Mouse (Mus musculus) midbrain, embryonic 16.5 days (tissue): ENCODE data around the gene Prdm11. TPM values are rescaled to one million over a fixed set of nuclear protein-coding genes. Genes with fewer than 3 reads are reported as not detected.

Experiments
- ATAC-seq: fragments of 200-750 bp; cut with Nextera tagmentation; 2 replicates; pipeline ENCODE4 v1.8.0; 2017; ENCODE audit warnings: moderate TSS enrichment
- H3K27ac ChIP-seq: fragments of 300-500 bp; sonication (generic); 2 replicates; pipeline ENCODE4 v1.5.1; 2014; ENCODE audit warnings: mild to moderate bottlenecking, low read length, mixed read lengths
- H3K27me3 ChIP-seq: fragments of 300-500 bp; sonication (generic); 2 replicates; pipeline ENCODE4 v1.6.1; 2014; ENCODE audit warnings: low read depth, low read length, mixed read lengths; ENCODE audit not compliant: control insufficient read depth, insufficient read depth
- H3K36me3 ChIP-seq: fragments of 300-500 bp; sonication (generic); 2 replicates; pipeline ENCODE4 v1.6.1; 2014; ENCODE audit warnings: mild to moderate bottlenecking, low read length, moderate library complexity, mixed read lengths; ENCODE audit not compliant: control insufficient read depth, insufficient read depth
- H3K4me1 ChIP-seq: fragments of 300-500 bp; sonication (generic); 2 replicates; pipeline ENCODE4 v1.6.1; 2014; ENCODE audit warnings: mild to moderate bottlenecking, low read length, mixed read lengths; ENCODE audit not compliant: control insufficient read depth, insufficient read depth
- H3K4me2 ChIP-seq: fragments of 300-500 bp; sonication (generic); 2 replicates; pipeline ENCODE4 v1.6.1; 2014; ENCODE audit warnings: mild to moderate bottlenecking, low read length, mixed read lengths
- H3K4me3 ChIP-seq: fragments of 300-500 bp; sonication (generic); 2 replicates; pipeline ENCODE4 v1.5.1; 2014; ENCODE audit warnings: low read depth, mild to moderate bottlenecking, low read length, moderate library complexity, mixed read lengths
- H3K9ac ChIP-seq: fragments of 300-500 bp; sonication (generic); 2 replicates; pipeline ENCODE4 v1.6.1; 2014; ENCODE audit warnings: low read depth, low read length, mixed read lengths
- H3K9me3 ChIP-seq: fragments of 300-500 bp; sonication (generic); replicated peaks from 2 replicates; pipeline ENCODE4 v1.6.1; 2014; ENCODE audit warnings: mild to moderate bottlenecking, low read length, mixed read lengths; ENCODE audit not compliant: control insufficient read depth, poor library complexity, severe bottlenecking
- WGBS: fragments of 180-500 bp; shearing (Covaris S2); extraction: QIAGEN DNeasy Blood & Tissue Kit; methylation state at CpG from one replicate; pipeline ENCODE4 v1.1.7; 2014; 5-methylcytosine and 5-hydroxymethylcytosine counted together
- polyA plus RNA-seq: library from polyadenylated mRNA; unstranded; fragments of >200 nt; fragmentation: Nextera tagmentation; extraction: Ambion mirVana; gene quantifications from 2 replicates; pipeline ENCODE4 v1.2.1, GENCODE M21; 2015

Gene Prdm11
- 2.1 and 2.6 TPM in 2 replicates for polyA plus RNA-seq

- H3K4me3 ChIP-seq: peak within 1 kb of the TSS; percentile 98
- peaks cover 17% of the 10 kb centered on the region for H3K4me1 ChIP-seq
- H3K4me2 ChIP-seq: peak within 1 kb of the TSS; percentile 92
- H3K9me3 ChIP-seq: no peaks in the 10 kb centered on the region
- no peaks in the 10 kb centered on the region for H3K27me3 ChIP-seq
- H3K9ac ChIP-seq: peak within 1 kb of the TSS; percentile 94
- 1% methylated on average over 66 of the region's 90 CpGs for WGBS
- H3K36me3 ChIP-seq: no peaks in the 10 kb centered on the region
- H3K27ac ChIP-seq: peak within 1 kb of the TSS; percentile 96
- peak; percentile 66 for ATAC-seq
These were observed at the start of gene Prdm11 for GRCm38 (mm10) chr2:93045818-93046508. Gene Prdm11, minus strand, starts transcription at chr2:93046167.

GRCm38 (mm10) chr2:93092347-93092746 is 46.4 kb upstream of the Prdm11 start:
- WGBS: 83% methylated on average over 2 of the region's 2 CpGs
- Histone ChIP-seq H3K9me3 (no peaks in the 10 kb centered on the region), H3K4me1 (no peaks in the 10 kb centered on the region), H3K27ac (no peak overlapping the region), H3K27me3 (no peaks in the 10 kb centered on the region), H3K36me3 (no peaks in the 10 kb centered on the region), H3K9ac (no peak overlapping the region), H3K4me2 (no peak overlapping the region), H3K4me3 (no peak overlapping the region)
- no peak for ATAC-seq

DNA sequence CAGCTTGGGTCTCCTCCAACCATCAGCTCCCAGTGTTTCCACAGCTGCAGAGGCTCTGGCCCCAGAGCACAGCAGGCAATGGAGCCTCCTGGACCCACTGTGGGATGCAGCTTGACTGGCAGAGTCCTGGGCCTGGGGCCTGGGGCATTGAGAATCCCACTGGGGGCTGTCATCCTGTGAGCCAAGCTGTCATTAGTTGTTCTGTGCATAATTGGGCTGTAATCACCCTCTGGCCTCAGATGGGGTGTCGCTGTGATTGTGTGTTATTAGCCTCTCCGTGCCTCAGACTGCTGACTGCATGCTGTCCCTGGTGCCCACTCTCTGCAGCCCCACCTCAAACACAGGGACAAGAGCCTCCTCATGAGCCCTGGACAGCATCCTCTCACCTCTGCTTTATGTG is 45.7 kb upstream of the Prdm11 start:
- H3K9ac ChIP-seq: no peak overlapping the region
- H3K9me3 ChIP-seq: no peaks in the 10 kb centered on the region
- H3K4me2 ChIP-seq: no peak overlapping the region
- no peaks in the 10 kb centered on the region for H3K4me1 ChIP-seq
- H3K4me3 ChIP-seq: no peak overlapping the region
- ATAC-seq: peak; percentile 50
- H3K27ac ChIP-seq: no peak overlapping the region
- 26% methylated on average over 2 of the region's 2 CpGs for WGBS
- no peaks in the 10 kb centered on the region for H3K36me3 ChIP-seq
- no peaks in the 10 kb centered on the region for H3K27me3 ChIP-seq

DNA sequence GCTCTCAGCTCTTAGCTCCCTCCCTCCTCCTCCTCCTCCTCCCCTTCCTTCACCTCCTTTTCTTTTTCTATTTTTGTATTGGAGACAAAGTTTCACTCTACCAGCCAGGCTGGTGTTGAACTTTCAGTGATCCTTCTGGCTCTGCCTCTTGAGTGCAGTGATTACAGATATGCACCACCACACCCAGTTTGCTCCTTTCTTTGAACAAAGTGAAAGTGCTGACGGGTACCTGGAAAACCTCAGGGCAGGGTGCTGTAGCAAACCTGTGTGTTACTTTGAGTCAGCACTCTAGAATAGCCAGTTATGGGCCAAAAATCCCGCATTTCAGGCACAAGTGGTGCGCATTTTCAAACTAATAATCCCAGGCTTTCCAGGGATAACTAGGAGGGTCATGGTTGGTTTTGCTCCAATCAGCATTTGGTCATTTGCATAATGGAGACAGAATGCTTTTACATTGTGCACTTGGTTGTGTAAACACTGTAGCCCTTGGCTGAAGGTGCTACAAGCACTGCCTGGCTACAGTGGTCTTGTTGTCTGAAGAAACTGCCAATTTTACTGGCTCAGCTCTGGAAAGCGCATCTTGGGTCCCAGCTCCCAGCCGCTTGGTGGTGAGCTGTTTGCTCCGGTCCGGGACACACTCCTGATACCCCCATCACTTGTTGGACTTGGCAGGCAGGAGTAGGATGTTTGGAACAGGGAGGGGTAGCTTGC is 43.6 kb upstream of the Prdm11 start:
- 75% methylated on average over 7 of the region's 7 CpGs for WGBS
- Histone ChIP-seq H3K4me1 (no peaks in the 10 kb centered on the region), H3K4me2 (no peak overlapping the region), H3K9ac (no peak overlapping the region), H3K27ac (no peak overlapping the region), H3K36me3 (no peaks in the 10 kb centered on the region), H3K9me3 (no peaks in the 10 kb centered on the region), H3K27me3 (no peaks in the 10 kb centered on the region), H3K4me3 (no peak overlapping the region)
- no peak for ATAC-seq

- Histone ChIP-seq H3K4me1 (no peaks in the 10 kb centered on the region), H3K4me3 (no peak overlapping the region), H3K4me2 (no peak overlapping the region), H3K27me3 (no peaks in the 10 kb centered on the region), H3K36me3 (no peaks in the 10 kb centered on the region), H3K9ac (no peak overlapping the region), H3K9me3 (no peaks in the 10 kb centered on the region), H3K27ac (no peak overlapping the region)
- 85% methylated on average over 7 of the region's 7 CpGs for WGBS
- no peak for ATAC-seq
These were observed 42.0 kb upstream of the Prdm11 start for GRCm38 (mm10) chr2:93088006-93088405.

- Histone ChIP-seq H3K9ac (no peak overlapping the region), H3K36me3 (no peaks in the 10 kb centered on the region), H3K4me3 (no peak overlapping the region), H3K4me2 (no peak overlapping the region), H3K9me3 (no peaks in the 10 kb centered on the region), H3K27me3 (no peaks in the 10 kb centered on the region), H3K27ac (no peak overlapping the region), H3K4me1 (no peaks in the 10 kb centered on the region)
- WGBS: 62% methylated on average over 8 of the region's 8 CpGs
- ATAC-seq: no peak
These were observed 39.5 kb upstream of the Prdm11 start for GRCm38 (mm10) chr2:93085291-93086027.

DNA sequence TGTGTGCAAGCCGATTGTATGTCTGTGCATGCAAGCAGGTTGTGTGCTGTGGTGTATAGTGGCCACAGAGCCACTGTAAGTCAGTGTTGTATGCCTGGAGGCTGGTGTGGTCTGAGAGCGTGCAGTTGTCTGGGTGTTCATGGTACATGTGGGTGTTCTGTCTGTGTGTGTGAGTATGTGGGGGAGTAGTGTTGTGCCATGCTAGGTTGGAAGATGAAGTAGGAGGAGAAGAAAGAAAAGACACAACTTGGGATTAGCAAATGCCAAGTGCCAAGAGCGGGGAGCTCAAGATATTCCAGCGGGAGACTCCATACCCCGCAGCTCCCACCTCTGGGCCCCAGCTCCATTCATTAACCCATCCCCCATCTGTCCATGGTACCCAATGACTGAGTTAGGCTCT is 38.5 kb upstream of the Prdm11 start:
- no peak overlapping the region for H3K27ac ChIP-seq
- ATAC-seq: no peak
- H3K9me3 ChIP-seq: no peaks in the 10 kb centered on the region
- H3K4me3 ChIP-seq: no peak overlapping the region
- H3K36me3 ChIP-seq: no peaks in the 10 kb centered on the region
- no peak overlapping the region for H3K9ac ChIP-seq
- 81% methylated on average over 5 of the region's 5 CpGs for WGBS
- H3K4me1 ChIP-seq: no peaks in the 10 kb centered on the region
- no peaks in the 10 kb centered on the region for H3K27me3 ChIP-seq
- no peak overlapping the region for H3K4me2 ChIP-seq

DNA sequence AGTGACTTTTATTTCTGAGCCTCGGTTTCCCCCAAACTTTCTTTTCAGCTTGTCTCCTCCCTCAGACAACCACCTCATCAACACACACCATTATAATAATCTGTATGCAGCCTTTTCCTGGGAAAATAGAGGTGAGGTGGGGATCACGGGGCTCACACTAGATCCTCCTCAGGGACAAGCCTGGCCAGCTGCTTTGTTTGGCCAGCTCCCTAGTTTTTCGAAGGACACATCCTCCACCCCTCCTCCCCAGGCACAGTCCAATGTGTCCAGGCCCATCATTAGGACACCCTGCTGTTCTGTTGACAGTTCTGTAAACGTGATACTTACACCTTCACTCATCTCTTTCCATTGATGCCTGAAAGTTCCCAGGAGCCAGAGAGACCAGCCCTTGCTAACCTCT is 37.4 kb upstream of the Prdm11 start:
- no peak overlapping the region for H3K9ac ChIP-seq
- 60% methylated on average over 4 of the region's 4 CpGs for WGBS
- H3K27ac ChIP-seq: no peak overlapping the region
- ATAC-seq: no peak
- no peaks in the 10 kb centered on the region for H3K27me3 ChIP-seq
- H3K4me1 ChIP-seq: no peaks in the 10 kb centered on the region
- H3K9me3 ChIP-seq: no peaks in the 10 kb centered on the region
- H3K4me3 ChIP-seq: no peak overlapping the region
- H3K36me3 ChIP-seq: no peaks in the 10 kb centered on the region
- H3K4me2 ChIP-seq: no peak overlapping the region

DNA sequence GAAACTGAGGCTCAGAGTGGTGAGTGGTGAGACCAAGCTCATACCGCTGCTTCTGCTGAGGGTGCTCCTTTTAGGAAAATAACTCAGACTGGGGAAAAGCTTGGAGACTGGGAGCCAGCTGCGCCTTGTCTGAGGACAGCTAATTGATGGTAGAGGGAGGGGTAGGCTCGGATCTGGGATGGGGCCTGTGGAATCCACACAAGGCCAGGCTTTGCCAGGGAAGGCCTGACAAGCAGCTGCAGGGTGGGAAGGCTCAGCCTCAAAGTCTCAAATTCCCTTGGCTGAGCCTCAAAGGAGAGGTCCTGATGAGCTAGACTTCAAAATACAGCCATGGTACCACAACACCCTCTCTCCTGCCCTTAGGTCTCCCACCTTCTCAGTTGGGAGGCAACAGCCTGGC is 36.9 kb upstream of the Prdm11 start:
- no peak overlapping the region for H3K4me2 ChIP-seq
- H3K4me1 ChIP-seq: no peaks in the 10 kb centered on the region
- no peaks in the 10 kb centered on the region for H3K9me3 ChIP-seq
- no peak for ATAC-seq
- H3K36me3 ChIP-seq: no peaks in the 10 kb centered on the region
- no peak overlapping the region for H3K27ac ChIP-seq
- no peaks in the 10 kb centered on the region for H3K27me3 ChIP-seq
- WGBS: 56% methylated on average over 3 of the region's 3 CpGs
- H3K9ac ChIP-seq: no peak overlapping the region
- H3K4me3 ChIP-seq: no peak overlapping the region
